Mouse (Mus musculus) left cerebral cortex, postnatal 14 days (tissue): ENCODE measurements around the gene Polg2. TPM values are rescaled to one million over a fixed set of nuclear protein-coding genes. Genes with fewer than 3 reads are reported as not detected.
"Not testable (repeated sequence)": the region's sequence is repeated elsewhere in the genome, so short reads cannot be mapped to it uniquely, and the experiment has no call there.

ENCODE experiments used
- DNase-seq, 2 experiments: peaks; one replicate each; pipeline ENCODE4 v3.0.0; 2021 to 2022; ENCODE audit warnings: low spot score in 2 of 2, mixed read lengths in 1 of 2
- intact Hi-C: fragments of 180-260 bp; cut with DNase I; formaldehyde crosslinking; loops from one replicate; pipeline ENCODE4 v1.15.1; 2025
- microRNA-seq, 2 experiments: library from miRNA; unstranded; fragments of <30 nt; microRNA quantifications; one replicate each; pipeline ENCODE4 v1.2.0; 2022
- total RNA-seq, 2 experiments: library from RNA; stranded (reverse); gene quantifications; 2 replicates each; pipeline ENCODE4 v1.2.3; 2021

Polg2 gene
- total RNA-seq, 2 experiments from 2014 or later = 3.6 to 4.3 TPM

DNA sequence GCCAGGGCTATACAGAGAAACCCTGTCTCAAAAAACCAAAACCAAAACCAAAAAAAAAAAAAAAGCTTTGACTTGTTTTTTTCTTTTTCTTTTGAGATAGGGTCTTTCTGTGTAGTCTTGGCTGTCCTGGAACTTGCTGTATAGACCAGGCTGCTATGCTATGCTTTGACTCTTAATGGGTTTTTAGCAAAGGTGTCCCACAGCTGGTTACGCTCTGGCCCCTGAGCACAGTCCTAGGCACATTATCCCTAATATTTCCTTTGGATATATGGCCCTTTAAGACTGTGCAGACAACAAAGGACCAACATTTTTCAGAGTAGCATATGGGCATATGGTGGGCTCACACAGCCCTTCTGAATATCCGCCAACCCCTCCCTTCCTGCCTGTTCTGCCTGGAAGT, 40.2 kb downstream of the Polg2 start:
- intact Hi-C loops = no loop called here
- no peak for DNase-seq

GRCm38 (mm10) chr11:106737178-106737621, 42.1 kb downstream of the Polg2 start:
- intact Hi-C loops = no loop called here
- DNase-seq = peak; percentile 48 to 54

DNA sequence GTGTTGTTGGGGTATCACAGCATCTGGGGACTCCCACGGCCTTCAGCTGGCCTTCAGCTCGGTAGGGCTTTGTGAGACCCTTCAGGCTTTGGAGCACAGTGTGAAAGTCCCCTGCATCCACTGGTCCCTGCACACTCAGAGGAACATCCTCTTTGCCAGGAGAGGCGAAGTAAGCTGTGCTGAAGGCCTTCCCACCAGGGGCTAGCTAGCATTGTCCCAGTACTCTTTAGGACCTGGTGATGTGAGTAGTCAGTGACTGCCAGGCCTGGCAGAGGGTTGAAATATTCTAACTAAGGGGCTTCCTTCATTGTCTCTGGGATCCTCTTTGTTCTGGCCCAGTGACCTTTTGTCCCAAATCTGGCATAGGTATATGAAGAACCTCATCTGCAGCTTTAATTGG, 42.7 kb downstream of the Polg2 start:
- no peak for DNase-seq
- intact Hi-C loops = no loop called here

GRCm38 (mm10) chr11:106730714-106731113, 48.6 kb downstream of the Polg2 start:
- intact Hi-C loops = no loop called here
- DNase-seq = no peak

- no peak for DNase-seq
- intact Hi-C loops = no loop called here
Observed at GRCm38 (mm10) chr11:106729656-106730055, 49.7 kb downstream of the Polg2 start.

DNA sequence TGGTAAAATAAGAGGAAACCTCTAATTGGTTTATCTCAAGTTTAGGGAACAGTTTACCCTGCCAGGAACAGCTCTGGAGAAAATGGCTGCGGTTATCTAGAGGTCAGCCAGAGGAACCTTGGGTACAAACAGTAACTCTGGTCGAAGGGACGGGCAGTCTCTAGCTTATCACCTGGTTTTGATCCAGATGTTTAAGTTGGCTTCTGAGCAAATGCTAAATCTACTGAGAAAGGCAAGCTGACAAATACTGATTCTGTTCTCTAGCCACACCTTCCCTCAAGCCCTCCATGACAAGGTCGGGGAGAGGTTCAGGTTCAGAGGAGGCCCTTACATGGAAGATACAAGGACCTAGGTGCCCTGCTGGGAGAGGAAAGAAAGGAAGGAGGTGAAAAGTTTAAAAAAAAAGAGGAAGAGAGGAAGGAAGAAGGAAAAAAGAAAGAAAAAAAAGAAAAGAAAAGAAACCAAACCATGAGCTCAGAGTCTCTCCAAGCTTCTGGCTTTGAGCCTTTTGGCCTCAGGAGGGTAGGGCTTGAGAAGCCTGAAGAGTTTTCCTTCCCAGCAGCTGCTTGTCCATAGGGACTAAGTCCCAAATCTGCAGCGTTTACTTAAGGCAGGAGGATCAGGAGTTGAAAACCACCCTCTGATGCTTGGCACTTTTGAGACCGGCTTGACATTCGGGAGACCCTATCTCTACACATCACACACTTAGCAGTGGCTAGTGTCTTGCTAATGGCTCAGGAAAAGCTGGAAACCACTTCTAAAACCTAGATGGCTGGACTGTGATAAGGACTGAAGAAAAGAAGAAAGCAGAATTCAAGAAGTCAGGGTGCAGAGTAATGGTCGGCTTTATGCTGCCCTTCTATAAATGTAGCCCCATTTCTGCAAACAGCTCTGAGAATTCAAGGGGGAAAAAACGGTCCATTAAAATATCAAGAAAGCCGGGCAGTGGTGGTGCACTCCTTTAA, 50.7 kb downstream of the Polg2 start:
- intact Hi-C loops = no loop called here
- no peak for DNase-seq

- no peak for DNase-seq
- intact Hi-C loops = no loop called here
Observed at GRCm38 (mm10) chr11:106727967-106728366, 51.4 kb downstream of the Polg2 start.

DNA sequence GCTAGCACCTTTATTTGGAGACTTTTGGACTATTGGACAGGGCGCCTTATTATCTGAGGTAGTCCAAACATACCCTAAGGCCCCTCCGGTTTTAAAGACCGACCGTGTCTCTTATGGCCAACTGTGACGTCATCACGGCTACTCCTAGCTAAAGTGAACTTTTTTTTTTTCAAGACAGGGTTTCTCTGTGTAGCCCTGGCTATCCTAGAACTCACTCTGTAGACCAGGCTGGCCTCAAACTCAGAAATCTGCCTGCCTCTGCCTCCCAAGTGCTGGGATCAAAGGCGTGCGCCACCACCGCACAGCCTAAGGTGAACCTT, 54.5 kb downstream of the Polg2 start:
- DNase-seq, intact Hi-C loops: not testable (repeated sequence)

DNA sequence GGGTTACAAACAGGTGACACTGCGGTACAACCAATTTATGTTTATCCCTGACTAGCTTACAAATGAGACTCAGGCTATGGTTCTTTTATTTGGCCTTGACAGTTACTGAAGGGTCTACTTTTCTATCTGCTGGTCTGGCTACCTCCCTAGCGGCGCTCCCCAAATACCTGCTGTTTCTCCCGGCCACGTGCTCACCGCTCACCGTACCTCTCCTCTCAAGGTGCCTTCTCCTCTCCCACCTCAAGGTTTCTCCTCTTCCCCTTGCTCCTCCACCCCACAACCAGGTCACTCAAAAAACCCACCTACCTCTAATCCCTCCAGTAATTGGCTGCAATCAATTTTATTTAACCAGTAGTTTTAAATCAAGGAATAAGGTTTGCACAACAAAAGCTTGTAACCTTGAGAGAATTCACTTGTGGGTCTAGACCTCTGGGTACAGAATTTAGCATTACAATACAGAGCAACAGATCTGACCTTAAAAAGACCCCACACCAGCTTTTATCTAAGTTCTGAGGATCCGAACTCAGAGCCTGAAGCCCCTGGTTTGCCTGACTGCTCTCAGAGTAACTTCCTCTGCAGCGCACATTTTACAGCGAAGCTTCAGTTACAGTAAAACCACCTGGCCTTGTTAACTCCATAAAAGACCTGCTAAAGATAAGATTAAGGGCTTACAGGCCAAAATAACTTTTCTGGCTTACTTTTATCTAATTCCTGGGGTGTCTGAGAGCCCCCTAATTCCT, 55.0 kb downstream of the Polg2 start:
- no peak for DNase-seq
- intact Hi-C loops = no loop called here

DNA sequence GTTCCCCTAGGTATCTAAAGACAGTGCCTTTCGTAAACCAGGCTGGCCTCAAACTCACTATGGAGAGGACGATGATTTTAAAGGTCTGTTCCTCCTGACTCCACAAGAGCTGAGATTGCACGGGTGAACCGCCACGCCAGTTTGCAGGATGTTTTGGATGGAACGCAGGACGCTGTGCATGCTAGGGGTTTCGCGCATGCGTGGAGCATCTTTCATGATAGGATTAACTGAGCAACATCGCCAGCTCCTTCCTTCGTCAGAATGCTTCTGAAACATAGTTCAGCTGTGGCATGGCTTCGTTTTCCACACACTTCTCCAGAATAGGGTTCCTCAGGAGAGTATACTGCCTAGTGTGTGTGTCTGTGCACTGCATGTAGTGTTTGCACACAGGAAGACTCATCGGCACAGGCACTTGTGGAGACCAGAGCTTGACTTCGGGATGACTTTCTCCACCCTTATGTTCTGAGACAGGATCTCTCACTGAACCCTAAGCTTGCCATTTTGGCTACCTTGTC, 55.7 kb downstream of the Polg2 start:
- intact Hi-C loops = no loop called here
- no peak for DNase-seq

DNA sequence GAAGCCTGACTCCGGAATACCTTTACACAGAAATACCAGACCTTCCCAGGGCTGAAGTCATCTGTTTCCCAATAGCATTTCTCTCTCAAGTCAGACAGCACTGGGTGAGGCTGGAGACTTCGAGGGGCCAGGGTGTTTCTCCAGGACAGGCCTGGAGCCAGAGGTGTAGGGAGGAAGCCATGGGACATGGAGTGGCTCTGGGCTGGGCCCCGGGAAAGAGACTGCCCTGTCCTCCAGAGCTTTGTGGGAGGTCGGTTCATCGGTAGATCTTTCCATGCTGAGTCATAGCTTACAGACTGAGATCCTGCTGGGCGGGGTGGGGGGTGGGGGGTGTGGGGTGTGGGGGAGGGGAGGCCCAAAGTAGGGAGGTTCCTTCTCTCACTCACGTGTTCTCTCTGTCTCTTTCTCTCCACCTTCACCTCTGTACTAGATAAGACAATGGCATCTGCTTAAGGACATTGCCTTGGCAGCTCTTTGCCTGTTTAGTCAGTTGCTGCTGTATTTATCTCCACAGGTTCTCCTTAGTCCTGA, 56.4 kb downstream of the Polg2 start:
- no peak for DNase-seq
- intact Hi-C loops = no loop called here

GRCm38 (mm10) chr11:106720379-106720778, 59.0 kb downstream of the Polg2 start:
- intact Hi-C loops = no loop called here
- no peak for DNase-seq

Small RNAs within 50 kb of the gene (microRNA-seq; reads per million reads assigned to microRNA genes)
- gene Gm25994 (0 reads per million in 2 experiments), gene Mir3064 (24.0 to 28.3 reads per million in 2 experiments)

Other genes starting within 250 kb of the Polg2 start
- 100 to 1,000 TPM in 1 of 2 experiments, 10 to 100 TPM in 1; 98.0 to 102 TPM for gene Tex2, start 166.1 kb downstream of the Polg2 start, total RNA-seq
- gene Pecam1, start 28.9 kb downstream of the Polg2 start, total RNA-seq = 10 to 100 TPM; 19.2 to 21.7 TPM
- under 1 TPM in 1 of 2 experiments, not detected in 1; 0.21 TPM for gene Milr1, start 28.3 kb downstream of the Polg2 start, total RNA-seq
- 100 to 1,000 TPM; 574 to 616 TPM for gene Ddx5, start 9.6 kb upstream of the Polg2 start, total RNA-seq
- gene Cep95, start 9.7 kb upstream of the Polg2 start, total RNA-seq = 10 to 100 TPM in 1 of 2 experiments, 1 to 10 TPM in 1; 8.3 to 12.0 TPM
- gene Smurf2, start 141.2 kb upstream of the Polg2 start, total RNA-seq = 10 to 100 TPM; 24.6 to 28.1 TPM
- 10 to 100 TPM; 29.9 to 37.7 TPM for gene Kpna2, start 220.0 kb upstream of the Polg2 start, total RNA-seq
- 1 to 10 TPM; 2.7 to 3.8 TPM for gene 1810010H24Rik, start 246.1 kb upstream of the Polg2 start, total RNA-seq